Mouse (Mus musculus) heart, postnatal 0 days (tissue): Measurements from ENCODE around the gene Lrrc1. TPM values are rescaled to one million over a fixed set of nuclear protein-coding genes. Genes with fewer than 3 reads are reported as not detected.

Experiments used
- ATAC-seq: fragments of 200-750 bp; cut with Nextera tagmentation; 2 replicates; pipeline ENCODE4 v1.8.0; 2017; ENCODE audit warnings: low read depth, moderate number of reproducible peaks, moderate library complexity; ENCODE audit not compliant: insufficient read depth
- DNase-seq: peaks from one replicate; pipeline ENCODE4 v3.0.0-alpha.2; 2016; ENCODE audit warnings: low spot score
- H3K27ac ChIP-seq: fragments of 300-500 bp; sonication (generic); 2 replicates; pipeline ENCODE4 v1.5.1; 2014; ENCODE audit warnings: low read depth, mild to moderate bottlenecking
- H3K27me3 ChIP-seq: fragments of 300-500 bp; sonication (generic); 2 replicates; pipeline ENCODE4 v1.6.1; 2014; ENCODE audit warnings: low read length, mixed read lengths; ENCODE audit not compliant: control insufficient read depth, insufficient read depth
- H3K36me3 ChIP-seq: fragments of 300-500 bp; sonication (generic); replicated peaks from 2 replicates; pipeline ENCODE4 v1.6.1; 2014; ENCODE audit warnings: low read length, mixed read lengths; ENCODE audit not compliant: control insufficient read depth, insufficient read depth
- H3K4me1 ChIP-seq: fragments of 300-500 bp; sonication (generic); 2 replicates; pipeline ENCODE4 v1.6.1; 2014; ENCODE audit warnings: antibody characterized with exemption; ENCODE audit not compliant: control insufficient read depth, insufficient read depth
- H3K4me2 ChIP-seq: fragments of 300-500 bp; sonication (generic); 2 replicates; pipeline ENCODE4 v1.6.1; 2014; ENCODE audit warnings: low read depth, mild to moderate bottlenecking, low read length, moderate library complexity
- H3K4me3 ChIP-seq: fragments of 300-500 bp; sonication (generic); 2 replicates; pipeline ENCODE4 v1.5.1; 2014; ENCODE audit warnings: low read depth, low read length
- H3K9ac ChIP-seq: fragments of 300-500 bp; sonication (generic); replicated peaks from 2 replicates; pipeline ENCODE4 v1.6.1; 2014; ENCODE audit warnings: low read depth, low read length, mixed read lengths
- H3K9me3 ChIP-seq: fragments of 300-500 bp; sonication (generic); replicated peaks from 2 replicates; pipeline ENCODE4 v1.6.1; 2016; ENCODE audit warnings: low read length; ENCODE audit not compliant: control insufficient read depth
- CTCF ChIP-seq: IDR thresholded peaks from 2 replicates; pipeline ENCODE4 v1.5.1; 2016; ENCODE audit warnings: antibody characterized with exemption, control low read depth, low read depth
- EP300 ChIP-seq: IDR thresholded peaks from 2 replicates; pipeline ENCODE4 v1.6.1; 2016; ENCODE audit warnings: antibody characterized with exemption, low read depth
- WGBS: fragments of 180-500 bp; shearing (Covaris S2); extraction: QIAGEN DNeasy Blood & Tissue Kit; methylation state at CpG from one replicate; pipeline ENCODE4 v1.1.7; 2014; 5-methylcytosine and 5-hydroxymethylcytosine counted together
- polyA plus RNA-seq: library from polyadenylated mRNA; unstranded; fragments of >200 nt; fragmentation: Nextera tagmentation; extraction: Ambion mirVana; gene quantifications from 2 replicates; pipeline ENCODE4 v1.2.1, GENCODE M21; 2015
- total RNA-seq: library from RNA; depleted of rRNA; stranded (reverse); fragments of >200 nt; gene quantifications from 2 replicates; pipeline ENCODE4 v1.2.3, GENCODE M21; 2014; ENCODE audit warnings: low replicate concordance

The Lrrc1 gene
- total and polyA plus RNA-seq, 2 experiments from 2014 or later: 17.7 to 43.8 TPM

GRCm38 (mm10) chr9:77444876-77445275 lies 99.8 kb downstream of the Lrrc1 start:
- ATAC-seq (no peak), DNase-seq (no peak)
- H3K9me3 ChIP-seq: no peaks in the 10 kb centered on the region
- WGBS: 81% methylated on average over 4 of the region's 4 CpGs
- TF ChIP-seq EP300: no peak
- no peak for TF ChIP-seq CTCF
- no peak overlapping the region for H3K27ac ChIP-seq
- H3K4me1 ChIP-seq: 0 out of 2 replicates have a peak, but pooled peaks cover 7% of the 10 kb centered on the region
- H3K4me2 ChIP-seq: no peak overlapping the region
- no peaks in the 10 kb centered on the region for H3K27me3 ChIP-seq
- H3K9ac ChIP-seq: no peak overlapping the region
- no peak overlapping the region for H3K4me3 ChIP-seq
- H3K36me3 ChIP-seq: peaks cover 18% of the 10 kb centered on the region

GRCm38 (mm10) chr9:77439371-77439770 lies 105.3 kb downstream of the Lrrc1 start:
- Histone ChIP-seq H3K9ac (peak overlapping the region; percentile 21; the same call in 1 of the 2 replicates), H3K27me3 (no peaks in the 10 kb centered on the region), H3K4me2 (peak overlapping the region; percentile 45), H3K4me3 (no peak overlapping the region), H3K9me3 (no peaks in the 10 kb centered on the region), H3K36me3 (peaks cover 17% of the 10 kb centered on the region), H3K27ac (peak overlapping the region; percentile 94), H3K4me1 (peaks cover 8% of the 10 kb centered on the region)
- 44% methylated on average over 6 of the region's 6 CpGs for WGBS
- TF ChIP-seq EP300 (no peak), CTCF (no peak)
- peak; percentile 40 for DNase-seq
- peak; percentile 38 for ATAC-seq

- H3K27ac ChIP-seq: peak overlapping the region; percentile 94
- H3K4me1 ChIP-seq: peaks cover 8% of the 10 kb centered on the region
- DNase-seq (peak; percentile 93), ATAC-seq (peak; percentile 88)
- WGBS: 27% methylated on average over 11 of the region's 11 CpGs
- no peaks in the 10 kb centered on the region for H3K9me3 ChIP-seq
- peaks cover 17% of the 10 kb centered on the region for H3K36me3 ChIP-seq
- peak overlapping the region; percentile 21; the same call in 1 of the 2 replicates for H3K9ac ChIP-seq
- peak overlapping the region; percentile 45 for H3K4me2 ChIP-seq
- no peaks in the 10 kb centered on the region for H3K27me3 ChIP-seq
- H3K4me3 ChIP-seq: no peak overlapping the region
- peak; percentile 41; the same call in 1 of the 2 replicates for TF ChIP-seq EP300
- no peak for TF ChIP-seq CTCF
These were observed 105.8 kb downstream of the Lrrc1 start for GRCm38 (mm10) chr9:77438836-77439271.

GRCm38 (mm10) chr9:77437131-77437530 lies 107.5 kb downstream of the Lrrc1 start:
- H3K4me3 ChIP-seq: no peak overlapping the region
- H3K36me3 ChIP-seq: peaks cover 21% of the 10 kb centered on the region
- DNase-seq (no peak), ATAC-seq (no peak)
- no peak for TF ChIP-seq EP300
- no peak for TF ChIP-seq CTCF
- WGBS: 87% methylated on average over 6 of the region's 6 CpGs
- H3K9me3 ChIP-seq: no peaks in the 10 kb centered on the region
- no peak overlapping the region for H3K9ac ChIP-seq
- peaks cover 8% of the 10 kb centered on the region for H3K4me1 ChIP-seq
- no peak overlapping the region for H3K27ac ChIP-seq
- H3K4me2 ChIP-seq: no peak overlapping the region
- H3K27me3 ChIP-seq: no peaks in the 10 kb centered on the region

- Histone ChIP-seq H3K27ac (no peak overlapping the region), H3K9me3 (no peaks in the 10 kb centered on the region), H3K9ac (no peak overlapping the region), H3K4me3 (no peak overlapping the region), H3K4me1 (peaks cover 8% of the 10 kb centered on the region), H3K36me3 (peaks cover 22% of the 10 kb centered on the region), H3K4me2 (no peak overlapping the region), H3K27me3 (no peaks in the 10 kb centered on the region)
- no peak for DNase-seq
- ATAC-seq: no peak
- 49% methylated on average over 12 of the region's 12 CpGs for WGBS
- no peak for TF ChIP-seq EP300
These were observed 109.7 kb downstream of the Lrrc1 start for GRCm38 (mm10) chr9:77434965-77435364.

GRCm38 (mm10) chr9:77433476-77433875 lies 111.2 kb downstream of the Lrrc1 start:
- no peaks in the 10 kb centered on the region for H3K9me3 ChIP-seq
- no peak overlapping the region for H3K4me2 ChIP-seq
- ATAC-seq: no peak
- 70% methylated on average over 4 of the region's 4 CpGs for WGBS
- peaks cover 22% of the 10 kb centered on the region for H3K36me3 ChIP-seq
- H3K4me3 ChIP-seq: no peak overlapping the region
- no peak overlapping the region for H3K9ac ChIP-seq
- no peak overlapping the region for H3K27ac ChIP-seq
- DNase-seq: peak; percentile 31
- no peaks in the 10 kb centered on the region for H3K27me3 ChIP-seq
- peaks cover 8% of the 10 kb centered on the region for H3K4me1 ChIP-seq
- TF ChIP-seq CTCF (no peak), EP300 (no peak)
